Mouse (Mus musculus) ovary, postnatal 10 days (tissue): ENCODE data around the gene Colgalt2.

ENCODE experiments used
- DNase-seq: peaks from one replicate; pipeline ENCODE4 v3.0.0; 2022; ENCODE audit warnings: low spot score

Colgalt2 gene

DNA sequence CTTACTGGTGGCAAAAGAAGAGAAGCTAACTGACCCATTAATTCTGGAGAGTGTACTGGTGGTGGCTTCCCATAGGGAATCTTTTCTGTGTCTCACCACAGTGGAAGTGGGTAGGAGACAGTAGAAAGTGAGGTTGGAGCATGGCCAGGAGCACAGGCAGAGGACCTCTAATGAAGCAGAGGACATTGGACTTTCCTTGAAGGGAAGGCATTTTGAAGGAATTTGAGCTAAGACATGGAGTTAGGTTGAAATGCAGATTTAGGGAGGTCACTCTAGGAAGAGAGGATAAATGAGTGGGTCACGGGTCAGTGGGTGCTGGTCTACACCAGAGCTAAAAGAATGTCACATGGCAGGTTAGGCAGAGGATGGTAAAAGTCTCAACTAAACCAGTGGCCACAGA is 91.2 kb downstream of the Colgalt2 start:
- no peak for DNase-seq

DNA sequence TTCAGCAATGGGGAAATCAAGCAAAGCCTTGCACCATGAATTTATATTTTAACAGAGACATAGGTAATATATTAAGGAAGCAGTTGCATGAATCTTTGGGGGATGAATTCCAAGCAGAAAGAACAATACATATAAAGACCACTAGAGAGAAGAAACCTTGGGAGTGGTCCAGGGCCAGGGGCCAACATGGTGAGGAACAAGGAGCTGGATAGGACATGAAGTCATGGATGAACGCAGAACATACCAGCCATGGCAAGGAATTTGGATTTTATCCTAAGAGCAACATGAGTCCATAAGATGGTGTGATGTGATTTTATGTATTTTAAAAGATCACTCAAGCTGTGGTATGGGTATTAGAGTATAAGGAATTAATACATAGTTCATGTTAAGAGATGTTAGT is 92.6 kb downstream of the Colgalt2 start:
- no peak for DNase-seq

DNA sequence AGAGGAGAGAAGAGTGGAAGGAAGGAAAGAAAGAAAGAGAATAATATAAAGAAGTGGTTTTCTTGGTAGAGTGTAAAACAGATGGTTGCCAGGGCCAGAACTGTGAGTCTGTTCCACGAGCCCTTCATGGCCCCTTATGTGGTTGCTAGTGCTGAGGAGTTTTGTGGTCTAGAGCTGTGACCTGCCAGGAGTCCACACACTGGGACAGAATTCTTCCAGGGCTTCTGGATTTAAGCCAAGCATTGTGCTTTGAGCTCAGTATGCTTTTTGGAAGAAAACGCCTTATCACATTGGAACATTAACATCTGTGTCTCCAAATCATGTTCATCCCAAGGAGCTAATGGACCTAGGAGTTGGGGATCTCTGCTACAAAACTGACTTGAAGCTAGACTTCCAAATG is 97.2 kb downstream of the Colgalt2 start:
- no peak for DNase-seq

DNA sequence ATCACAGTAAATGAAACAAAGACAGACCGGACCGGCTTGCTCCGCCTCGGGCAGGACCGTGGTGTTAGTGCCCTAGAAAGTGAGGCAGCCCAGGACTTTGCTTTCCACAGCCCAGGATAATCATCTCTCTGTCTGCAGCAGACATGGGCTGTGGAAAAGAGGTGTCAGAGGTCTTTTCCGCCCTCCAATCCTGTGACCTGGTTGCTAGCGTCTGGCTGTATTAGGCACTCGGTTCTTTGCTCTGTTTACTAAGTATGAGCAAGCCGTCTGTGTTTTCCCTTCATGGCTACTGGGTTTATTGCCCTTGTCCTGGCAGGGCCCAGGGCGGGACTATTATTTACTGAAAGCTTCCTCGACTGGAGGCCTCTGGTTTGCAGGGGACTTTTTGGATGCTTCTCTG is 98.0 kb downstream of the Colgalt2 start:
- DNase-seq = peak; percentile 14

DNA sequence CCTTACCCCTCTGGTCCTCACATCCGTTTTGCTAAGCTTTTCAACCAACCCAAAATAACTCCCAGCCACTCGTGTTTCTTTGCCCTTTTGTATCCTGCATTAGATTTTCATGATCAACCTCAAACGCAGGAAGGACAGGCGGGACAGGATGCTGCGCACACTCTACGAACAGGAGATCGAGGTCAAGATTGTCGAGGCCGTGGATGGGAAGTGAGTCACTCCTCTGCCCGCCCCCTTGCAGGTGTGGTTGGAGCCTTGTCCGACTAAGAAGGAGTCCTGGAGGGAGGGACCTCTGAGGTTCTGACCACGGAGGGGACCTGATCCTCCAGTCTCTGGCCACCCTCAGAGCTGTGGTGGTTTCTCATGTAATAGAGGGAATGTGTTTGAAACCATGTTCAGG is 100.2 kb downstream of the Colgalt2 start:
- DNase-seq = no peak

DNA sequence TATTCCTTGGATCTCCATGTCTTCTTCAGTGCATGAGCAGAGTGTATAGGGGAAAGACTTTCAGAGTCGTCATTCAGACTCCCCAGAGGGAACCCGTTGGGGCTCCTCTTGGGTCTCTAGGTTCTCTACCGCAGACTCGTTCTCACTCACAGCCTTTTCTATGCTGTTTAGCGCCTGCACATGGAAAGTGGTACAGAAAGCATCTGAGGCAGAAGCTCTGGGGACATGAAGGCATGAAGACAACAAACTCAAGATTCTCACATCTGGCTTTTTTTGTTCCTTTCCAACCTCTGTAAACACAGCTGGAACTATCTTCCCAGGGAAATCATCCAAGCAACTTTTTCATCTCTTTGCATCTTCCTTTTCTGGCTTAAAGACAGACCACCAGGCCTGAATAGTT is 106.5 kb downstream of the Colgalt2 start:
- DNase-seq = no peak

DNA sequence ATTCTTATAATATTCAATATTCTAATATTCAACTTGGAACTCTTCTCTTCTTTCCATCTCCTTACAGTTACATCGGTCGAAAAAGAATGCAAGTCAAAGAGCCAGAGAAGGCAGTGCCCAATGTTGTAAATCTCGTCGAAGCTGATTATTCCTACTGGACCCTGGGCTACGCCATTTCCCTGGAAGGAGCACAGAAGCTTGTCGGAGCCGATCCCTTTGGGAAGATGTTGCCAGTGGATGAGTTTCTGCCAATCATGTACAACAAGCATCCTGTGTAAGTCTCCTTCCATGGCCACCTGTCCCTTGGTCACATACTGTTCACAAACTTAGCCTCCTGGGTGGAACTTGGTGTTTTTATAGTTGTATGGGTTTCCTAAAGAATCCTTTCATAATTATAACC is 107.1 kb downstream of the Colgalt2 start:
- no peak for DNase-seq

DNA sequence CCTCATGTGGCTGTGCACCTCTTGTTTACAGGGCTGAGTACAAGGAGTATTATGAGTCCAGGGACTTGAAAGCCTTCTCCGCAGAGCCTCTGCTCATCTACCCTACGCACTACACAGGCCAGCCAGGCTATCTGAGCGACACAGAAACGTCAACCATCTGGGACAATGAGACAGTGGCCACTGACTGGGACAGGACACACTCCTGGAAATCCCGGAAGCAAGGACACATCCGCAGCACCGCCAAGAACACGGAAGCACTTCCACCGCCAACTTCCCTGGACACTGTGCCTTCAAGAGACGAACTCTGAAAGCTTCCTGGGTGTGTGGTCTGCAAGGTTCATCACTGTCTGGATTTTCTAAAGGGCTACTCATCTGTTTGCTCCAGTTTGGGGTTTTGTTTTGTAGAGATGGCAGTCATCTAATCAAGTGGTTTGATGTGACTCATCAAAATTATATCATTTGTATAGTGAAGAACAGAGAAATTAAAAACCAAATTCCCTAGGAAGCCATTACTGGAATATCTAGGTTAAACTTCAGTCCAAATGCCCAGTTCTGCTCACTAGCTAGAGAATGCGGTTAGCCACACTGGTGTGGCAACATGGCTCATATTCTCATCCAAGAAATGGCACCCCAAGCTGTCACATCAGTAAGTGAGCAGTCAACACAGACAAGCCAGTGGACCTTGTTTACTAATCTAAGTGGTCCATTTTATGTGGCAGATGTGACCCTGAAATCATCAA is 109.0 kb downstream of the Colgalt2 start:
- no peak for DNase-seq

DNA sequence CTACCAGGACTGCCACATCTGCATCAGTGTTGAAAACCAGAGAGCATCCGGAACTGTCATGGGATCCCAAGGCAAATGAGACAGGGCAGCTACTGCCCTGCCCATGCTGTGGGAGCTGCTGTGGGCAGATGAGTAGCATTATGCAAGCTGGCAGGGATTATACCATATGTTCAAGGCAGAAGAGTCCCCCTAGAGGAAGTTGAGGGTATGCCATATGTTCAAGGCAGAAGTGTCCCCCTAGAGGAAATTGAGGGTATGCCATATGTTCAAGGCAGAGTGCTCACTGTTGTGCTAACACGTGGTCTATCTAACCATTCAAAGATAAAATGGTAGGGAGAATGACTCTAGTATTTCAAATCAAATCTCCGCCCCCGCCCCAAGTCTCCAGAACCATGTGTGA is 111.6 kb downstream of the Colgalt2 start:
- no peak for DNase-seq

DNA sequence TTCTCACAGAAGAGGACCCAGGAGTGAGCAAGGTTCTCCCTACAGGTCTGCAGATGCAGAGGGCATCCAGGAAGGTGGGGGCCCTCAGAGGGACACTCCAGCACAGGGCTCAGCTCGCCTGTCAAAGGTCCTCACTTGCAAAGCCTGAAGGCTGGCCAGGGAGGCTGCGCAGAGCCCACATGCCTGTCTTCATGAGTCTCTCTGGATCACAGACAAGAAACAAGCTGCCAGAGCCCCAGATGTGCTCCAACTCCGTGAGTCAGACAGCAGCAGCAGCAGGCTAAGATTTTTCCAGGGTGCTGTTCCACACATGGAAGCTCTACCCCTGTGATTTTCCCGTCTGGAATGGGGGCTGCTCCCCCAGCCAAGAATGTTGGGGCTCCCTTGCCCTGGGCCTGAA is 114.6 kb downstream of the Colgalt2 start:
- DNase-seq = no peak

DNA sequence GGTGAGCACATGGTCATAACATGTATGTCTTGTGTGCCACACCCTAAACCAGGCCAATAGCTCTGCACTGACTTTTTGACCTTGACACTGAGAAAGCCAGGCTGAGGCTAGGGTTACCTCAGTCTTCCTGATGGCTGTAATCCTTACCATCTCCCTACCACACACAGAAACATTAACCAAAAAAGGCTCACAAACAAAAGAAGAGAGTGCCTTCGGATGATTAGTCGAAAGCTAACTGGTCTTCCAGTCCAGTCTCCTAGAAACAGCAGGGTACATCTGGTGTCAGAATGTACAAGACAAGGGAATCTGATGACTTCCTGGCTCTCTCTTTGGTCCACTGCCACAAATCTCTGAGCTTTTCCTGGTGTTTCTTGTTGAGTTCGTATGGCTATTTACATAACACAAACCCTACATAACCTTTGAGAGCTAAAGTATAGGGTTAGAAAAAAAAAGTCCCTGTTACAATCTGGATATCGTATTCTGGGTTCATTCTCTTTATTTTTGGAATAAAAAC is 117.5 kb downstream of the Colgalt2 start:
- no peak for DNase-seq

DNA sequence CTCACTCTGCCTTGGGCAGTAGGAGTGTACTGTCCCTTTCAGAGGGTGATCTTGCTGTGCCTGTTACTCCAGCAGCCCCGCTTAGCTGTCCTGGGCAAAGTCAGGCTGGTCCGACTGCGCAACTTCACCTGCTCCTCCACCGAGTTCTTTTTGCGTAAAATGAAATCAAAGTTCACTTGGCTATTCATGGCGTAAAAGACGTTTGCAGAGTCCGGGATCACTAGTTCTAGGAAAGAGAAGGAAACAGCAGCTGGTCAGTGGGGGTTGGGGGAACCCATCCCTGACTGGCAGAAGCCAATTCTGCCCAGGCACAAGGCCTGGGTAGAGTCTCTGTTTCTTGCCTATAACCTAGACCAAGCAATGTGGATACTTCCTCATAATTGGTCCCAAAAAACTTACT is 119.3 kb downstream of the Colgalt2 start:
- DNase-seq = no peak

DNA sequence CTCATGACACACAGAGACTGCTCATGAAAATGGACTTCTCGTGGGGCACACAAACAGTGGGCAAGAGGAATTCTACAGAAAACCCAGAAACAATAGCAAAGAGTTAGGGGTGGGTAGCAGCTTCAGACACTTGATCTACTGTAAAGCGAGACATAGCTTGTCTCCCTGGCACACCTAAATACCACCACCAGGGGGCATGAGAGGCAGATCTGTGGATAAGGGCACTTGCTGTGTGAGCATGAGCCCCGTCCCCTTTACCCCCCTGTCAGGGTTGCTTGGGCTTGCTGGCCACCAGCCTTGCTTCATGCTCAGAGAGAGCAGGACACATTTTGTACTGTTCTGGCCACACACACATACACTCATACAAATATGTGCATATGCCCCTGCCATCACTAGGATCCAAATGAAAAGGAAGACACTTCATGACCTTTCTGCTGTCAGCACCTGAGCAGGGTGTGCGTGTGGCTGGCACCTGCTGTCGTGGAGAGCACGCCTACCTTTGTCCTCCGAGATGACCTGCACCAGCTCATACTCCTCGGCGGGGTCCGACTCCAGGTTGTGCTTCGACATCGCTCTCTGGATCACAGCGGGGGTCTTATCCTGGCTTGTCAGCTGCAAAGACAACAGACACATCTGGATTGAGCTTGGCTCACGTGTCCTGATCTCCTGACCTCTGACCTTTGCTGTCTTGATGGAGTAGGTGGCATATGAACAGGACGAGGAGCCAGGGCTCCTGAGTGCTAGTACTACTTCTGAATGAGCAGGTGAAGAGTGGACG is 121.4 kb downstream of the Colgalt2 start:
- no peak for DNase-seq

DNA sequence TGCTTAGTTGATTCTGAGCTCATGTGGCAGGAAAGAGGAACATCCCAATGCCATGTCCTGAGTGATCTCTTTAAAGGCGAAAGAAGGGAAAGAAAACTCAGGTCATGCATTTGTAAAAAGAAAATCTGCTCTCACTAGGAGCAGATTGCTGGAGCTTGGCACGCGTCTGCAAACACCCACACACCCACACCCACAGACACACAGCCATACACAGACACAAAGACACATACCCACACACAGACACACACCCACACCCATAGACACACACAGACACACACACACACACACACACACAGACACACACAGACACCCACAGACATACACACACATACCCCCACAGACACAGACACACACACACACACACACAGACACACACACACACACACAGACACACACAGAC is 122.6 kb downstream of the Colgalt2 start:
- no peak for DNase-seq

DNA sequence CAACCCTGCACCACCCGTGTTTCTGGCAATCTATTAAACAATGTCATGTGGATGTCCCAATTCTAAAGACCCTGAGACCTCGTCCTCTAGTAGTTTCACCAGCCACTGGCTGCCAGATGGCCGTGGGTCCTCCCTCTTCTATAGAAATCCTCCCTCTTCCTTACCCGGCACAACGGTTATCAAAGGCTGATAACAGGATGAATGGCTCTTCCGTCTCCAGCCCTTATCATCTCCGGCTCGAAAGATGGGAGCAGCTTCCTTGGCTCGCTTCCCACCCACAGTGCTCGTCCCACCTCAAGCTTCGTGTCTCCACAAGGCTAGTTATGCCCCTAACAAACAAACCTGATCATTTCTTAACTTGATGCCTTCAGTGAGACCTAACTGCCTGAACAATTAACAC is 123.7 kb downstream of the Colgalt2 start:
- DNase-seq = no peak

DNA sequence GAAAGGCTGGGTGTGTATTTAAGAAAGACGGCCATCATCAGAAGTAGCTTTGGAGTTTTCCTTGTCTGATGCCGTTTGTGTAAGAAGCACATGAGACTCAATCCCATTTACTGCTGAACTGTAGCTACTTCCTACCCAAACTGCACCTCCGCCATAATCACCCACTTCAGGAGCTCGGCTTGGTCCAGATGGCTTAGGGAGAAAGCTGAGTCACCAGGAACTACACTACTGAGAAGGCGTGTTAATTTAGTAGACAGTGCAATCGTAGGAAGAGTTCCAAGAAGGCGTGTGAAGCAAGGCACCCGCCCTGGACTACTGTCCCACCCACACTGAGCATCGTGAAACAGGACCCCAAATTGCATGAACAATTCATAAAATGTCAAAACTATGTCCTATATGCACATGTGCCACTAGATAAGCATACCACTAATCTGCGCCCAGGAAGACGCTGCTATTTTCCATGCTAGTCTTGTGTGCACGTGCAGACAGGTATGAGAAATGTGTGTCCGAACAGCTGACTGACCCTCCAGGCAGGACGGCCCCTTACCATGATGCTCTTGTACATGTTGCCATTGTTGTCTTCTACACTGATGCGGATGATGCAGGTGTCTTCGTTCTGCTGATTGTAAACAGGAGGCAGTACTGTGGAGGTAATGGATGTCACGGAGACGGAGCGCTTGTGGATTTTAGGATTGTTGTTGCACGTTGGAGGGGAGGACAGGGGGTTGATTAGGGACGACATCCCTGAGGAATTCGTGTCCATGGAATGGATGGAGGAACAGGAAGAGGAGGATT is 124.7 kb downstream of the Colgalt2 start:
- DNase-seq = no peak

DNA sequence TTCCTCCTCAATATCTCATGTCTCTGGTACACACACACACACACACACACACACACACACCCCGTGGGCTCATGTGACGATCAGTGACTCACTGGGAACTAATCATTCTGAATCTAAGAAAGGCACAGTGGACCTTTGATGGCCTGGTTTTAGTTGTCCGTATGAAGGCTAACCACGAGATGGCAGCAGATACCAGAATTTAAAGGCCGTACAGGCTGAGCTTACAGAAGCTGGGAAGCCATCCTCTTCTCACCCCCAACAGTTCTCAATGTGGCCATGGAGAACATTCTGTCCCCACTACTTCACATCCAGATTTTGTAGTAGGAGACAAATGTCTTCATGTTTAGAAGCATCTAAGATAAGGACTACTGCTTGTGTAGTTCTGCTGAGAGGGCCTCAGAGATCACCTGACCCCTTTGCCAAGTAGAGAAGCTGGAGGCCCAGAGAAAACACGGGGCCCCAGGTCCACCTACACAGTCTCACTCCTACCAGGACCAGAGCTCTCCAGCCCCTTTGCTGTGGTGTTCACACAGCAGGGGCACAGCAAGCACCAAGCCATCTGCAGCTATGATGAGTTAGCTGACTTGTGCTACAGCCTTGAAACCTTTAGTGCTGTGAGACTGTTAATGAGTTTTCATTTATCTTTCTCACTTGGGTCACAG is 125.5 kb downstream of the Colgalt2 start:
- DNase-seq = peak; percentile 24

DNA sequence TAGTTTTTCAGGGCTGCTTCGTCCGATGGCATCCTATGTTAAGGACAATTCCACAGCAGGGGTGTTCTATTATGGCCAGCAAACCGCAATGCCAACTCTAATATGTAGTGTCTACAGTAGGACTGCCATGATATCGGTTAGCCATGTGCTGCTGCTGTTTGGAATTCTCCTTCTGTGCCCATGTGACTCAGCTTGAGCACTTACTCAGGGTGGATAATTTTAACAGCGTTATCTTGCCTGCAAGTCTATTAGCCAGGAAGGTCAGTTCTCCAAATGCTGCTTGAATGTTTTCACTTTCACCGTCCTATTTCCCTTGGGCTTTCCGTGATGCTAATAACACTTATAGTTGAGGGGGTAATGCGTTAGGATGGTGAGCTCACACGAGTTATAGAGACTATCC is 126.5 kb downstream of the Colgalt2 start:
- DNase-seq = no peak

DNA sequence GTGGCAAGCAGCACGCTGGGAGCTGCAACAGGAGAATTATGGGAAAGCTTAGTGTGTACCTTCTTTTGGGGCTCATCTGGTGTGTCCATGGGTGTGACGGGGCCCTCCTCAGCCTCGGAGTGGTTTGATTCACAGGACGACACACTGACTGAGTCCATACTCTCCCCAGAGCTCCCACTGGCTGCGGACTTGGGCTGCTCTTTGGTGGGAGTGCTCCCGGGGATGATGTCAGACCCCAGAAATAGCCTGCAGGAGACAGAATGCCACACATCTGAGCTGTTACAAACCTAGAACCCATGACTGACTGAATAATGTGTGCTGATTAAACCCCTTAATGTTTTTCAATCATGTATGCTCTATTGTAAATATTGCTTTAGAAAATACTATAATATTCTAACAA is 128.6 kb downstream of the Colgalt2 start:
- DNase-seq = no peak

DNA sequence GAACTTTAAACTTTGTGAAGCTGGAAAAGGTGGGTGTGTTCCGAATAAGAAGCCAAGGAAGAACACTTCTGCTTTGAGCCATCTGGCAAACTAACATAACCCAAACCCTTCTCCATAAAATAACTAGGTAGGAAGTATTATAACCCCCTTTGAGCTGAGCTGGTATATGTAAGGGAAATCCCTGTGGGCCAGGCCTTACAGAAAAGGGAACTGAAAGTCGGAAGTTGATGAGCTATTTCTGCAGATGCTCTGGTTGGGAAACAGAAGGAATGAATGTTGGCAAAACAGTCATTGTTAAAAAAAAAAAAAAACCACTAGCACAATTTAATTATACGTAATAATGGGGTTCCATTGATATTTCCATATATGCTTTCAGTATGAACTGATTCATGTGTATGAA is 129.1 kb downstream of the Colgalt2 start:
- DNase-seq = no peak

DNA sequence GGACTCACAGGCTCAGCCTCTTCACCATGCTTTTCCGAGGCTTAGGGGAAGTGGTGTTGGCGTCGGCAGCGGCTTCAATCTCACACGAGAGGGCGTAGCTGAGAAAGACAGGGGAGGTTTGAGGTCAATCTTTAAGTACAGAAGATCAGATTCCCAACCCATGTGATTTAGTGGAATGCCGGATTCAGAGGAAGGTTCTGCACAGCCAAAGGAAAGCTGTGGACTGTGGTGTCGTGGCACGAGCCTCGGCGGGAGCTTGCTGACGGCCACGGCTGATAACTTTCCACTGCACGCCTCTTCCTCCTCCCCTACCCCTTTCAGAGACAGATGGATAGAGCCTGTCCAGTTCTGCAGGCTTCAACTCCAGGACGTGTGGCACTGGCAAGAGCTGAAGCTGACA is 131.9 kb downstream of the Colgalt2 start:
- DNase-seq = no peak

DNA sequence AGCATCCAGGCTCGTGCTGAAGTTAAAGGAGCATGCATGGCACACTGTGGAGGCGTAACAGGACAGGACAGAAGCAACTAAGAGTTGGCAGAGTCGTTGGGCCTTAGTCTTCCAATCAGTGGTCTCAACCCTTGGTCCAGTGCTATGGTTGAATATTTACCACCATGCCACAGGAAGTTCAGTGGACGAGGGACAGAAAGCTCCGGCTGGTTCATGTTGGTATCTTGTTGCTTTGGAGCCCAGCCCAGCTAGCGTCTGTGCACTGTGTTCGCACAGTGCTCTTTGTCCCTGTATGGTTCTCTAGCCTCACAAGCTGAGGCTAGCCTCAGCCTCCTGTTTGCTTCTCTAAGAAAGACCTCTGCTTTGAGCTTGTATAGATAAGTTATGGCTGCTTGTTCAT is 134.9 kb downstream of the Colgalt2 start:
- DNase-seq = no peak
